Mouse (Mus musculus): ENCODE results near the gene Atxn3.
"Not testable (repeated sequence)": the region's sequence is repeated elsewhere in the genome, so short reads cannot be mapped to it uniquely, and the experiment has no call there.

The Atxn3 gene

GRCm38 (mm10) chr12:101958960-101959780, 1.1 kb upstream of the Atxn3 start:
- DNase-seq (ENCODE audit: low read depth, low spot score) = not testable (repeated sequence)

- no peak for DNase-seq (ENCODE audit: low read depth, low spot score)
Measured at GRCm38 (mm10) chr12:101958556-101958955, 510 bp upstream of the Atxn3 start.

GRCm38 (mm10) chr12:101957079-101957941, 736 bp downstream of the Atxn3 start:
- no peak for DNase-seq (ENCODE audit: low read depth, low spot score)

GRCm38 (mm10) chr12:101955821-101956220, 2.2 kb downstream of the Atxn3 start:
- not testable (repeated sequence) for DNase-seq (ENCODE audit: low read depth, low spot score)

GRCm38 (mm10) chr12:101948801-101949200, 9.2 kb downstream of the Atxn3 start:
- no peak for DNase-seq (ENCODE audit: low read depth, low spot score)

- peak; percentile 55 for DNase-seq (ENCODE audit: low read depth, low spot score)
Measured at GRCm38 (mm10) chr12:101947986-101948385, 10.1 kb downstream of the Atxn3 start.

GRCm38 (mm10) chr12:101937572-101937971, 20.5 kb downstream of the Atxn3 start:
- DNase-seq (ENCODE audit: low read depth, low spot score) = no peak

- DNase-seq (ENCODE audit: low read depth, low spot score) = peak; percentile 67
Measured at GRCm38 (mm10) chr12:101935223-101935622, 22.8 kb downstream of the Atxn3 start.

- DNase-seq (ENCODE audit: low read depth, low spot score) = no peak
Measured at GRCm38 (mm10) chr12:101928423-101928822, 29.6 kb downstream of the Atxn3 start.

GRCm38 (mm10) chr12:101922313-101922712, 35.7 kb downstream of the Atxn3 start:
- DNase-seq (ENCODE audit: low read depth, low spot score) = no peak

GRCm38 (mm10) chr12:101919847-101920246, 38.2 kb downstream of the Atxn3 start:
- no peak for DNase-seq (ENCODE audit: low read depth, low spot score)

GRCm38 (mm10) chr12:101917165-101917564, 40.9 kb downstream of the Atxn3 start:
- DNase-seq (ENCODE audit: low read depth, low spot score) = no peak

GRCm38 (mm10) chr12:101912626-101913490, 45.2 kb downstream of the Atxn3 start, which contains the start of gene Trip11:
Gene Trip11, minus strand, starts transcription at chr12:101913267.
- peak; percentile 91 for DNase-seq (ENCODE audit: low read depth, low spot score)

GRCm38 (mm10) chr12:101911346-101911745, 46.7 kb downstream of the Atxn3 start:
- no peak for DNase-seq (ENCODE audit: low read depth, low spot score)

- DNase-seq (ENCODE audit: low read depth, low spot score) = no peak
Measured at GRCm38 (mm10) chr12:101910360-101910759, 47.7 kb downstream of the Atxn3 start.

- DNase-seq (ENCODE audit: low read depth, low spot score) = no peak
Measured at GRCm38 (mm10) chr12:101905817-101906216, 52.2 kb downstream of the Atxn3 start.

- no peak for DNase-seq (ENCODE audit: low read depth, low spot score)
Measured at GRCm38 (mm10) chr12:101904906-101905305, 53.1 kb downstream of the Atxn3 start.

GRCm38 (mm10) chr12:101904170-101904569, 53.9 kb downstream of the Atxn3 start:
- DNase-seq (ENCODE audit: low read depth, low spot score) = no peak

- DNase-seq (ENCODE audit: low read depth, low spot score) = no peak
Measured at GRCm38 (mm10) chr12:101899671-101900245, 58.3 kb downstream of the Atxn3 start.

GRCm38 (mm10) chr12:101898966-101899365, 59.1 kb downstream of the Atxn3 start:
- no peak for DNase-seq (ENCODE audit: low read depth, low spot score)

- DNase-seq (ENCODE audit: low read depth, low spot score) = no peak
Measured at GRCm38 (mm10) chr12:101897113-101897512, 60.9 kb downstream of the Atxn3 start.
